Comparison of ENCODE assay signal across 10 mouse cellular contexts in the genomic region with DNA sequence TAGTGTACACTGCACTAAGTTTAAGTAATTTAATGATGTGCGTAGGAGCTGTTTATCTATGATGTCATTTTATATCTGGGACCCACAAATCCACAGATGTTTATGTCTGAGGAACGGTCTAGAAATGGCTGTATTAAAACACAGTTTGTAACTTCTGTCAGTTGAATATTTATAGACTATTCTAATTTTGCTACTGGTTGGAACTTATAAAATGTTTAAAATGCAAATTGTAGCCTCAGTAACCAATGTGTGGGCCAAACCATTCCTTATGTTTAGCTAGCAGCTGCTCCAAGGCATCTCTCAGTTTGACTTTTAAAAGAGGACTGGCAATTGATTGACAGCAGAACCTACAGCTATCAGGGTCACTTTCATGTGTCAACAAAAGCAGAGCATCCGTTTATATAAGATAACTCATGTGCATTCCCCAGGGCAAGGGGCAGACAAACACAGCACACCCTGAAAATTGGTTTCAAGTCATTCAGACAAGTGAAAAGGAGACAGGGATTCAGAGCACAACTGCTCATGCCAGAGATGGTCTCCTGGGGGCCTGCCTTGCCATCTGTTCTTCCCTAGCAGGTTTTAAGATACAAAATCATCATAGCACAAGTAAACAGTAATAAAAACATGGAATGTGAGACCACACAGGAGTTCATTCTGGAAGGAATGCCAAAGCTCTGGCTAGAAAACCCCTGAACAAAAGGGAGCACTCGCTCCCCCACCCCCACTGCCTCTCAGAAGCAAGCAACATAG. TPM values are rescaled to one million over a fixed set of nuclear protein-coding genes. Genes with fewer than 3 reads are reported as not detected.
DNase-seq lines count a peak whose midpoint lies in the region; ATAC-seq and TF ChIP-seq lines count a peak whose summit lies in the region.
"Had no signal": no experiment of that assay in that cellular context is flagged by ENCODE, and none has a peak within 500 bp of the region (broad histone marks: within the 10 kb centered on the region; RNA-seq: fewer than 3 reads in every experiment).

No protein-coding gene starts in this region.

- H3K9ac ChIP-seq in limb, embryonic 12.5 days (replicated peaks): no peak overlapping the region

- TF ChIP-seq CTCF in left cerebral cortex, adult 2 months (IDR thresholded peaks at IDR 0.05): no peak

- no peak for DNase-seq in left cerebral cortex, adult 2 months (ENCODE audit: extremely low spot score in 1 of 2, low spot score in 2 of 2)
- no peak for DNase-seq in left cerebral cortex, adult 11 months (ENCODE audit: low spot score)
- peak; percentile 19 for DNase-seq in forebrain, embryonic 10.5 days (ENCODE audit: extremely low spot score, low spot score)
- DNase-seq in retina, embryonic 14.5 days (ENCODE audit: low spot score): peak; percentile 36
- no peak for DNase-seq in kidney, postnatal 14 days
- DNase-seq in thymus, postnatal 0 days (ENCODE audit: low spot score): no peak
- no peak for DNase-seq in adrenal gland, adult (ENCODE audit: inconsistent age in 2 of 2, low spot score in 1 of 2)

- peaks cover 17% of the 10 kb centered on the region for H3K4me1 ChIP-seq in forebrain, embryonic 10.5 days
- peaks cover 21% of the 10 kb centered on the region for H3K4me1 ChIP-seq in limb, embryonic 12.5 days (replicated peaks)

- 0 out of 2 replicates have a peak, but pooled peaks have one; percentile 64 for ATAC-seq in limb, embryonic 12.5 days (ENCODE audit: insufficient number of reproducible peaks, insufficient read depth, low FRiP score, low TSS enrichment, low read depth)
- ATAC-seq: lung, postnatal 0 days had no signal

- 0 out of 2 replicates have a peak overlapping the region, but pooled peaks have one; percentile 29 for H3K27ac ChIP-seq in left cerebral cortex, adult 2 months
- H3K27ac ChIP-seq in forebrain, embryonic 10.5 days: peak overlapping the region; percentile 58
- H3K27ac ChIP-seq in limb, embryonic 12.5 days: no peak overlapping the region

- H3K4me3 ChIP-seq in left cerebral cortex, adult 2 months: no peak overlapping the region
- no peak overlapping the region for H3K4me3 ChIP-seq in forebrain, embryonic 10.5 days
- H3K4me3 ChIP-seq in limb, embryonic 12.5 days (replicated peaks): no peak overlapping the region

- no peaks in the 10 kb centered on the region for H3K27me3 ChIP-seq in forebrain, embryonic 10.5 days (ENCODE audit: poor library complexity, severe bottlenecking)
- H3K27me3 ChIP-seq in limb, embryonic 12.5 days: no peaks in the 10 kb centered on the region

- no peaks in the 10 kb centered on the region for H3K9me3 ChIP-seq in forebrain, embryonic 10.5 days
- no peaks in the 10 kb centered on the region for H3K9me3 ChIP-seq in limb, embryonic 12.5 days
- H3K9me3 ChIP-seq: G1E had no signal

- H3K4me2 ChIP-seq in limb, embryonic 12.5 days: no peak overlapping the region

- intact Hi-C loops in left cerebral cortex, adult 2 months (cut with DNase I): no loop called here

- H3K36me3 ChIP-seq in forebrain, embryonic 10.5 days (replicated peaks): no peaks in the 10 kb centered on the region
- H3K36me3 ChIP-seq in limb, embryonic 12.5 days: no peaks in the 10 kb centered on the region
- H3K36me3 ChIP-seq: G1E had no signal

- 69% methylated on average over 4 of the region's 4 CpGs for WGBS in forebrain, embryonic 10.5 days
- WGBS in limb, embryonic 12.5 days: 52% methylated on average over 4 of the region's 4 CpGs

RNA-seq across cellular contexts. Expression of a gene that starts 48.0 kb away (rescaled TPM):
- total RNA-seq in left cerebral cortex, adult 2 months (2021): 10 to 100 TPM; 72.1 to 81.3 TPM
- 194 and 207 TPM in 2 replicates for polyA plus RNA-seq in forebrain, embryonic 10.5 days (2016; fragmentation: Nextera tagmentation; extraction: Ambion mirVana)
- polyA plus RNA-seq in limb, embryonic 12.5 days (2016; fragmentation: Nextera tagmentation; extraction: Ambion mirVana): 207 and 212 TPM in 2 replicates
- polyA plus RNA-seq in thymus, postnatal 0 days (2015; fragmentation: Nextera tagmentation; extraction: Ambion mirVana): 140 and 148 TPM in 2 replicates

Comparison
In these comparisons a context has a peak if more than half of its experiments do, and no peak if none do; other contexts are left out.
1. DNase-seq: peak in forebrain, embryonic 10.5 days (single experiment) and retina, embryonic 14.5 days (single experiment); none in left cerebral cortex, adult 2 months (0 of 2), left cerebral cortex, adult 11 months (single experiment), kidney, postnatal 14 days (single experiment), thymus, postnatal 0 days (single experiment) and adrenal gland, adult (0 of 2).